Mouse (Mus musculus): Measurements from ENCODE around the gene Rtp4.
A peak's percentile ranks its signal among the peaks of the same experiment; 100 is the strongest.

Gene Rtp4

GRCm38 (mm10) chr16:23513401-23513800 is 6.7 kb upstream of the Rtp4 start:
- no peak for DNase-seq (ENCODE audit: low read depth, low spot score)

- DNase-seq (ENCODE audit: low read depth, low spot score), result no peak
Observed at GRCm38 (mm10) chr16:23515766-23516165, 4.3 kb upstream of the Rtp4 start.

GRCm38 (mm10) chr16:23516606-23517005 is 3.5 kb upstream of the Rtp4 start:
- DNase-seq (ENCODE audit: low read depth, low spot score), result no peak

DNA sequence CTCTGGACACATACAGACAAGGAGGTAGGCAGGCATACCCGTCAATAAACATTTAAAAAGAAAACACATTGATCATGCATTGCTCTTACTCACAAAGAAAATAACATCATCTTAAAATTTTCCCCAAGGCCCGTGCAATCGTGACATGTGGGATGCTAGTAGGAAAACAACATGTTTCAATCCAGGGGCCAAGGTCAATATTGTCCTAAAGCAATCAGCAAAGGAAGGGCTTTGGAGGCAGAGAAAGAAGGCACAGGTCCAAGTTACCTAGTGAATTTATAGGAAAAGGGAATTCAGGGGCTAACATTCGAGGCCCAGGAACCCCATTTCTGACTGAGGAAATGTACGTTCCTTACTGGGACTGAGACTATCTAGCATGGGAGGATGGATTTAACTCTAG is 2.9 kb upstream of the Rtp4 start:
- DNase-seq (ENCODE audit: low read depth, low spot score), result no peak

DNA sequence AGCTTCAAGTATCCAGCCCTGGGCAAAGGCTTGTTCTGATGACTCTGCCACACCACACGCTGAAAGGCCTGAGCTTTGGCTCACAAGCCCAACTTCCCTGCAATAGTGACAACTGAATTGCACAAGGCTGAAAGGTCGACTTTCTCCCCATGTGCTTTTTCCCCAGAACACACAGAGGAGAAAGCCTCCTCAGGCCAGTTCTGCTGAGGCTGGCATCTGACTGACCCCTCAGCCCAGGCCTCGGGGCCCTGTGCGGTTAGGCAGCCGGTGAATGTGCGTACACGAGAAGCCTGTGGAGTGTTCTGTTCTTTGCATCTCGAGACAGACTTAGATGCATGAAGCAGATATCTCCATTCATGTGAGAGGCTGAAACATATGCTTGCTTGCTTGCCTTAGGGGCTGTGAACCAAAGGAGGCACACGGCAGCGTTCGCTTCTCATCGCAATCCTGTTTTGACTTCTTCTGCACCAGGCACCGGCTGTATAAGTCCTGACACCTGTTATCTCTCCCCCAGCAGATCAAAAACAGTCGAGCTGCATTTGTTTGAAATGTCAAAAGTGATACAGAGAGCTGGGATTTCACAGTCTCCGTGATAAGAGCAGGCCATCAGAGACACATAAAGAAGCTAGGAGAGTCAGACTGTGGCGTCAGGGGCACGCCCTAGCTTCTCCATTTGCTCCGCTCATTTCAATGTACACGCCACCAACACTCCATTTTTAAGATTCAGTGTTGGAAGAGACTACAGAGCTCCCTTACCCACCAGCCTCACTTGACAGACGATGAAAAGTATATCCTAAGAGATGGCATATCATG is 2.1 kb upstream of the Rtp4 start:
- DNase-seq (ENCODE audit: low read depth, low spot score), result no peak

DNA sequence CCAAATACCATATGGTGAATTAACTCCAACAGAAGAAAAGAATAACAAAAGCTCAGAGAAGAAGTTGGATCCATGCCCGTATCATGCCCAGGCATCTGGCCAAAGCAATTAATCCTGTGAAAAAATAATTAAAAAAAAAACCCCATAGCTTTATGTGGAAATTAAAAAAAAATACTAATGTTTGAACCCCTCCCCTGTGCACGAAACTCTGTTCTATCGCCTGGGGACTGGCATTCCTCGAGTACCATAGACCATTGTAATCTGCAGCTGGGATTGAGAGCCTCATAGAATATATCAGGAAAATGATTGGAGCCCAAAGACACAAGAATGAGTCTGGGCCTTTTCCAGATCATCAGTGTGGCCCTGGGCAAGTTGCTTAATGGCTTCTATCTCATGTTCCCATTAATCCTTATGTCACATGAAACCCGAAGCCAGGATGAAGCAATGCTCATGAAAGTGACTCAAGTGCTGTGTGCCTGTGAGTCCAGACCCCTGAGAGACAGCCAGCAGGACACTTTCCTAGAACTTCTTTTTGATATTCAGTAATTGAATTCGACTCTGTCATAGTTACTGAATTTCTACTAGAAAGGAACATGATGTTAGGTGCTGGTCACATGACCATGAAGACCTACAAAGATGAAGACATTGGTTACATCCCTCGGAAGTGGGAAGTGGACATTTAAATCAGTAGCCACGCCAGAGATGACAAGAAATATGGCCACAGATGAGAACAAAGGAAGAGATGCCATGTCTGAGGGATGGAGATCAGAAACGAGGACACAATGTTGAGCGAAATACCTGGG is 1.3 kb upstream of the Rtp4 start:
- DNase-seq (ENCODE audit: low read depth, low spot score), result no peak

- no peak for DNase-seq (ENCODE audit: low read depth, low spot score)
Observed at GRCm38 (mm10) chr16:23519771-23520170, 320 bp upstream of the Rtp4 start.

- no peak for DNase-seq (ENCODE audit: low read depth, low spot score)
Observed at GRCm38 (mm10) chr16:23521092-23521491, 1.0 kb downstream of the Rtp4 start.

DNA sequence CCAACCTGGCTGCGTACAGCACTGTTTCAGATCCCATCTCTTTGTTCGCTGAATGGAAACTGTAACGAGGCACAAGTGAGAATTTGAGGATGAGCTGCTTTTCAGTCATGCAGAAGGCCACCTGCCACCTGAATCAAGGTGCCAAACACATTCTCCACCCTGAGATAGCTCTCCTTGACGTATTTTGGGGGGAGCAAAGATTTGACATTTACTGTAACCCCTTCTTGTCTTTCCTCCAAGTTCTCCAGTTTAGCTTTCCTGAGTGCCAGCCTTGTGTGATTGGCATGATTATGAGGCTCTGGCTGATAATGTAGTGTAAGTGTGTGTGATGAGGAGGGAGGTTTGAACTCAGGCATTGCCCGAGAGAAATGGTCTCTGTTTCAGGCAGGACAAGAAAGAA is 2.0 kb downstream of the Rtp4 start:
- DNase-seq (ENCODE audit: low read depth, low spot score), result no peak

DNA sequence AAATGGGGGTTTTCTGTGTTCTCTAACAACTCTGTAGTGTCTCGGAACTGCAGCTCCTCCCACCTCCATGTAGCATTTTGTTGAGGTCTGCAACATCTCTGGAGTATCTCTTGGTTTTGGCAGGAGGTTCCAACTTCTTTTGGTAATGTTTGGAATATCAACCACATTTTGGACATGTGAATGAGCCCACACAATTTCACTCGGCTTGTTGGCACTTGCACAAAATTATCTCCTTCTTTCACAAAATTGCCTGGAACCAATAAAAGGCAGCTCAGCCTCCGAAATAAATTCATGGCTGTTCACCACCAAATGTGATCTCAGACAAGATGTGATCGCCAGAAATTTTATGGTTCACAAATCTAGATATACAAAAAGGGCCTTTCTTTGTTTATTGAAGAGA is 9.1 kb downstream of the Rtp4 start:
- DNase-seq (ENCODE audit: low read depth, low spot score), result no peak

DNA sequence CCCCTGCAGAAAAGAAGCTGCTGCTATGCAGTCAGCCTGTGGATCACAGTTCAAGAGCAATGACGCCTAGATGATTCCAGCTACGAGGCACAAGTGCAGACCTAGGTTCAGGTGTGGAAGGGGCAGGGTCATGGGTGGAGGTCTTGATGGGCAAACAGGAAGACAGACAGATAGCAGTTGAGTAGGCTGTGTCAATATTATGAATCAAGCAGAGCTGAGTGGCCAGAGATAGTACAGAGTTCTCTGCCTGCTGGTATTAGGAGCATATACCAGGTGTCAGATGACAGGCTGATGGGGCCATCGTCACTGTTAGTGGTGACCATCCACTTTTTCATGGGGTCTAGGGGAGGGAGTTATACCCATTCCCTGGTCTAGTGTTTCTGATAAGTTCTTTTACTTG is 13.6 kb downstream of the Rtp4 start:
- no peak for DNase-seq (ENCODE audit: low read depth, low spot score)

DNA sequence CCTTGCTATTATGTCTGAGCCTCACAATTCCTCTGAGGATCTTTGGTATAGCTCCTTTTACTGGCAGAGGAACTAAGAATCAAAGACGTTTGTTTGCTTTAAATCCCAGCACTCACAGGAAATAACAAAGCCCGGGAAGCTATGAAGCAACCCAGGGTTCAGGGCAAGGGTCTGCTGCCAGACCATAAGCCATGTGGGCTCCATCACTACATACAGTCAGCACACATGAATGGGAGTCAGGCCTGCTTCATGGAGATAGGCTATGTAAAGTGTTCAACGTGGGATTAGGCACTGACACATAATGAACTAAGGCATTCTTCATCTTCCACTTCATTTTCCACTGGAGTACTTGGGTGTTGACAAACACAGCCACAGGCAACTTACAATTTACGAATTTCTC is 21.0 kb downstream of the Rtp4 start:
- no peak for DNase-seq (ENCODE audit: low read depth, low spot score)

DNA sequence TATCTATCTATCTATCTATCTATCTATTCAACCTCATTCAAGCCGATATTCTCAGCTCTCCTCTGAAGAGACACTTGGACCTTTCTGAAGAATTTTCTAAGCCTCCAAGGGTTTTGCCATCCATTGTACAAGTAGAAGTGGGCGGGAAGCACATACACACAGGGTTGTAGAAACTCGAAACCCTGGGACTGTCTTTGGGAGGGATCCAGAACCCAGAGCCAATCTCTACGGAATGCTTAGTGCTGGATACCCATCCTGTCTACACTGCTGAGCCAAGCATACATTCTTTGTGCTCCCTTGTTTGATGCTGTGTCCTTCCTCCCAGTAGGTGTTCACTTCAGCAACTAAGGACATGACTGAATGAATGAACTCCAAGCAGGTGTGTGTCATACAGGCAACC is 22.8 kb downstream of the Rtp4 start:
- DNase-seq (ENCODE audit: low read depth, low spot score), result no peak

- peak; percentile 35 for DNase-seq (ENCODE audit: low read depth, low spot score)
Observed at GRCm38 (mm10) chr16:23544361-23544760, 24.3 kb downstream of the Rtp4 start.

DNA sequence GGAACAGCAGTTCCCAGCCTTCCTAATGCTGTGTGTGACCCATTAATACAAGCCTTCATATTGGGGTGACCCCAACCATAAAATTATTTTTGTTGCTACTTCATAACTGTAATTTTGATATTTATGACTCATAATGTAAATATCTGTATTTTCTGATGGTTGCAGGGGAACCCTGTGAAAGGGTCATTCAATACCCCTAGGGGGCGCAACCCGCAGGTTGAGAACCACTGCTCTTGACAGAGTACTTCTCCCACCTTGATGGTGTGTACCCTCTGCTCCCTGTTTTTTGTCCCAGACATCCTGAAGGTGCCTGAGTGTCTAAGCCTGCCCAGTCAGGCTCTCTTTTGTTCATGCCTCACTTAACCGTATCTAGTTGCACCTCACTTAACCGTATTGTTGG is 27.7 kb downstream of the Rtp4 start:
- no peak for DNase-seq (ENCODE audit: low read depth, low spot score)

- peak; percentile 56 for DNase-seq (ENCODE audit: low read depth, low spot score)
Observed at GRCm38 (mm10) chr16:23550346-23550980, 30.4 kb downstream of the Rtp4 start.

GRCm38 (mm10) chr16:23550981-23551582 is 31.0 kb downstream of the Rtp4 start:
- DNase-seq (ENCODE audit: low read depth, low spot score), result no peak

DNA sequence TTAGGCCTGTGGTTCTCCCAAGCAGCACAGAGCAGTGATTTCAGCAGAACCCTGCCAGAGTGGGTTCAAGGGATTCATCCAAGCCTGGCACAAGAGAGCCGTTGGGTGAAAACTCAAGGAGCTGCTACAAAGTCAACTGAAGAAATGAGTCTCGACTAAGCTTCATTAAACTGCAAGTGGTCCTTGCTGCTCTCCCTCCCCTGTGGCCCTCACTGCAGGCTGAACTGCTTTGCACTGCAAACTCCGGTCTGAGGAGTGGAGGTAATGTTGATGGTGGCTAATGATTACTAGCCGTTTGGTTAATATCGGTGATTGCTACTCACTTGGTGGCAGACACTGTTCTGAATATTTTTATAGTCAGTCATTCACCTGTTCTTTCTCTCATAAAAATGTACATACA is 34.6 kb downstream of the Rtp4 start:
- DNase-seq (ENCODE audit: low read depth, low spot score), result no peak

GRCm38 (mm10) chr16:23557195-23557594 is 37.1 kb downstream of the Rtp4 start:
- no peak for DNase-seq (ENCODE audit: low read depth, low spot score)

DNA sequence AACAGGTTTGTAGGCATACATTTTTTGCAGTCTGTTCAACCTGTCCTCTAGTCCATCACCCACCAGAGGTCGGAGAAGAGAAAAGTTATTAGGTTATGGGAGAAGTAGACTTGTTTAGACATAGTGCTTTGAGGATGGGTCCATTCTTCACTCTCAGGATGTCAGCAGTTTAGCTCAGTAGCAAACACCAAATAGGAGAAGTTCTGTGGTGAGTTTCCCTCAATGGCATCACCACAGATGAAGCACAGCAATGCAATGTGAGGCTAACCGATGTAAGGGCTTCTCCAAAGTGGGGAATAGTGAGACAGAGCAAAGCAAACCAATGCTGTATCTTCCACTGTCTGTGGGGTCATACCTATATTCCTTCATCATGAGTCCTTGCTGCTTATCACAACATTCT is 37.6 kb downstream of the Rtp4 start:
- no peak for DNase-seq (ENCODE audit: low read depth, low spot score)

GRCm38 (mm10) chr16:23568369-23568958 is 48.4 kb downstream of the Rtp4 start:
- DNase-seq (ENCODE audit: low read depth, low spot score), result no peak

DNA sequence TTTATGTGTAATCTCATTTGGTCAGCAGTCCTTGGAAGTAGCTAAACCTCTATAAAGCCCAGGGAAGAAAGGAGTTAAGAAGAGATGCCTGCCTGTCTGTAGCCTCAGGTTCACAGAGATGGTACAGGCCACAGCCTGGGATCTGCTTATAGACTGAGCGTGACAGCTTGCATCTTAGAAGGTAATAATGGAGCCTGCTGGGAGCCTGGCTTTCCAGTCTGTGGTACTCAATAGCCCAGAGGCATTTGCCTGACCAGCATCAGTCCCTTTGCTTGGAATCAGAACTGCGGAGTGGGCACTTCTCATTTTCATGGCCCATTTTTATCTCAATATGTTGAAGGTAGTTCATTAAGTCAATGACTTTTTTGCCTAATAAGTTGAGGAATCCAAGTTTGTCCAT is 54.5 kb downstream of the Rtp4 start:
- no peak for DNase-seq (ENCODE audit: low read depth, low spot score)
